Mouse (Mus musculus) kidney, postnatal 14 days (tissue): ENCODE measurements around the gene Ddr1.

Source experiments
- DNase-seq: peaks from one replicate; pipeline ENCODE4 v3.0.0; 2022; ENCODE audit warnings: mixed read lengths

Ddr1 gene

GRCm38 (mm10) chr17:35689936-35690645 lies 14.3 kb downstream of the Ddr1 start:
- DNase-seq: no peak

- DNase-seq: no peak
Observed at GRCm38 (mm10) chr17:35688347-35689175, 15.9 kb downstream of the Ddr1 start.

- DNase-seq: no peak
Observed at GRCm38 (mm10) chr17:35685061-35685460, 19.4 kb downstream of the Ddr1 start.

- DNase-seq: no peak
Observed at GRCm38 (mm10) chr17:35681986-35682385, 22.4 kb downstream of the Ddr1 start.

GRCm38 (mm10) chr17:35680591-35680990 lies 23.8 kb downstream of the Ddr1 start:
- DNase-seq: no peak

- DNase-seq: peak; percentile 95
Observed at GRCm38 (mm10) chr17:35673416-35674035, 30.9 kb downstream of the Ddr1 start, which contains the start of gene Gtf2h4. Gene Gtf2h4, minus strand, starts transcription at chr17:35673739.

- DNase-seq: no peak
Observed at GRCm38 (mm10) chr17:35672527-35672926, 31.9 kb downstream of the Ddr1 start.

- no peak for DNase-seq
Observed at GRCm38 (mm10) chr17:35671846-35672245, 32.6 kb downstream of the Ddr1 start.

GRCm38 (mm10) chr17:35669731-35670130 lies 34.7 kb downstream of the Ddr1 start:
- DNase-seq: no peak

GRCm38 (mm10) chr17:35667334-35668065 lies 36.9 kb downstream of the Ddr1 start, which contains the start of gene Vars2:
Gene Vars2, minus strand, starts transcription at chr17:35667592.
- DNase-seq: peak; percentile 99

GRCm38 (mm10) chr17:35666851-35667256 lies 37.6 kb downstream of the Ddr1 start:
- DNase-seq: peak; percentile 43

GRCm38 (mm10) chr17:35665957-35666515 lies 38.4 kb downstream of the Ddr1 start:
- DNase-seq: peak; percentile 62

GRCm38 (mm10) chr17:35653086-35653485 lies 51.3 kb downstream of the Ddr1 start:
- no peak for DNase-seq

GRCm38 (mm10) chr17:35649429-35649828 lies 55.0 kb downstream of the Ddr1 start:
- DNase-seq: peak; percentile 61

- DNase-seq: no peak
Observed at GRCm38 (mm10) chr17:35643609-35644236, 60.7 kb downstream of the Ddr1 start, which contains the start of gene Mucl3. Gene Mucl3, minus strand, starts transcription at chr17:35643695.

GRCm38 (mm10) chr17:35639352-35639751 lies 65.1 kb downstream of the Ddr1 start:
- no peak for DNase-seq

- DNase-seq: peak; percentile 83
Observed at GRCm38 (mm10) chr17:35638475-35639190, 65.8 kb downstream of the Ddr1 start.

GRCm38 (mm10) chr17:35636363-35636762 lies 68.1 kb downstream of the Ddr1 start:
- DNase-seq: no peak

GRCm38 (mm10) chr17:35635699-35636111 lies 68.7 kb downstream of the Ddr1 start:
- DNase-seq: peak; percentile 82

- DNase-seq: no peak
Observed at GRCm38 (mm10) chr17:35635202-35635601, 69.2 kb downstream of the Ddr1 start.

- DNase-seq: peak; percentile 55
Observed at GRCm38 (mm10) chr17:35633992-35634391, 70.4 kb downstream of the Ddr1 start.
